Mouse (Mus musculus): Measurements from ENCODE around the gene Adcy5. TPM values are rescaled to one million over a fixed set of nuclear protein-coding genes. Genes with fewer than 3 reads are reported as not detected.

Adcy5 gene
- total and polyA plus RNA-seq, 2 experiments from 2014 or later: 7.0 to 57.8 TPM

DNA sequence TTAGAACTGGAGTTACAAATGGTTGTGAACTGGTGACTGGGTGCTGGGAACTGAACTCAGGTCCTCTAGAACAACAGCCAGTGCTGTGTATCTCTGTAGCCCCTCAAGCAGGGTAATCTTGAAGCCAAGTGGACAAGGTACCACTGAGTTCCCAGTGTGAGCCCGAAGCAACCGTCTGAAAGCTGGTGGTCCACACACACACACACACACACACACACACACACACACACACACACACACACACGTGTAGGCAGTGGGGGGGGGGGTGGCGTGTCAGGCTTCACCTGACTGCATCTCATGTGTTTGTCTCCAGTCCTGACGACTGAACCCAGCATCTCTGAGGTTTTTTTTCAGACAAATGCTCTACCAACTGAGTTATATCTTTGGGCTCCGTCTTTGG is 145.5 kb downstream of the Adcy5 start:
- TF ChIP-seq CTCF (IDR thresholded peaks at IDR 0.05; ENCODE audit: low read depth): no peak
- no peak overlapping the region for H3K4me2 ChIP-seq (ENCODE audit: low read depth)
- no peak for DNase-seq
- no peaks in the 10 kb centered on the region for H3K9me3 ChIP-seq (ENCODE audit: low read length)
- no peak overlapping the region for H3K9ac ChIP-seq
- no peaks in the 10 kb centered on the region for H3K4me1 ChIP-seq (ENCODE audit: insufficient read depth)
- peaks cover 43% of the 10 kb centered on the region for H3K36me3 ChIP-seq (ENCODE audit: insufficient read depth)
- no peak overlapping the region for H3K4me3 ChIP-seq (ENCODE audit: low read depth, low read length)
- no peak overlapping the region for H3K27ac ChIP-seq (ENCODE audit: low read depth, low read length)
- WGBS: 85% methylated on average over 6 of the region's 6 CpGs
- no peaks in the 10 kb centered on the region for H3K27me3 ChIP-seq (ENCODE audit: insufficient read depth, low read length)
- no peak for ATAC-seq

DNA sequence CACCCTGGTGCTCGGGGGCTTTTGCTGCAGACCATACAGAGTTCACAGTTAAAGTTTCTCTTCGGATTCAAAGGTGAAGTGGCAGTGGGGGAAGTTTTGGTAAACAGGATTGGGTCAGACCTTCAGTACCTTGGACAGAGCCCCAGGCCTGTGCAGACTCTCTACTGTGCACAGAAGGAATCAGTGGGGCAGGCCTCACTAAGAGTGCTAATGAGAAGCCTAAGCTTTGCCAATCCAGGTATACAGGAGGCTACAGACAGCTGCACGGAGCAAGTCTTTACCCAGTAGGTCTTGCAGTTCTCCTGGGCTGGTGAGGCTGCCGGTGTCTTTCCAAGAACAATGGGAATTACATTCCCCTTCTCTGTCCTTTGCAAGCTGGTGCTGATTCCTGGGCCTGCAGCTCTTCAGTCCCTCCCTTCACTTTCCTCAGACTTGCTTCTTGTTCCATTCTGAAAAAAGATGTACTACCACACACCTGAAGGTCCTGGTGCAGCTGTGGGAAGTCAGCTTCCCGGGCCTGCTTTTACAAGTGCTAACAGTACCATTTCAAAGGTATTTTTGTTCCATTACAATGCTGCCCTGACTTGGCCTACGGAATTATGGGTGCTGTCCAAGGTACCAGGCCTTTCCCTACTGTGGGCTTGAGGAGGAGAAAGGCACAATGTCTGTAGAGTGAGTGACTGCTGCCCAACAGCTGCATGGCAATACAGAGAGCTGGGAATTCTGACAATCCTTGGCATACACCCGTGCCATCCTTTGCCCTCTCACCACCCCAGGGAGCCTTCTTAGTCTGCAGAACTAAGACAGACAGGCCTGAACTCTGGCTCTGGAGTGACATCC is 148.0 kb downstream of the Adcy5 start:
- H3K9ac ChIP-seq: no peak overlapping the region
- no peak overlapping the region for H3K4me2 ChIP-seq (ENCODE audit: low read depth)
- ATAC-seq (no peak), DNase-seq (no peak)
- no peak overlapping the region for H3K27ac ChIP-seq (ENCODE audit: low read depth, low read length)
- no peaks in the 10 kb centered on the region for H3K9me3 ChIP-seq (ENCODE audit: low read length)
- no peak for TF ChIP-seq CTCF (IDR thresholded peaks at IDR 0.05; ENCODE audit: low read depth)
- H3K4me3 ChIP-seq (ENCODE audit: low read depth, low read length): no peak overlapping the region
- H3K4me1 ChIP-seq (ENCODE audit: insufficient read depth): no peaks in the 10 kb centered on the region
- no peaks in the 10 kb centered on the region for H3K27me3 ChIP-seq (ENCODE audit: insufficient read depth, low read length)
- WGBS: 55% methylated on average over 7 of the region's 7 CpGs
- H3K36me3 ChIP-seq (ENCODE audit: insufficient read depth): peaks cover 45% of the 10 kb centered on the region

DNA sequence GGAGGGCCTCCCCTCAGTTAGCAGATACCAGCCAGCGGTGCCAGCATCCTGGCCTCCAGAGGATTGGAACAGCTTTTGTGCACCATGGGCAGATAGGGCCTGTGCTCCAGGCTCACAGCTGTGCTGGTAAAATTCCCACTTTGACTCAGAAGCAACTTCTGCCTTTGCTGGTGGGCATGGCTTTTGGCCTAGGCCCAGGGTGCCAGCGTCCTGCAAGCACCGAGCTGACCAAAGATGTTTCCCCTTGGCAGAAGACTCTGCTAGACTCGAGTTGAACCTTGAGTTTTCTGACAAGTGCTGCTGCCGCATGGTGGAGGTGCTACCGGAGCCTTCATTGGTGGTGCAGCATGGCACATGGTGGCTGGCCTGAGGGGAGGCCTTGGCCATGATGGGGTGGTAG is 149.0 kb downstream of the Adcy5 start:
- H3K9ac ChIP-seq: no peak overlapping the region
- H3K4me3 ChIP-seq (ENCODE audit: low read depth, low read length): no peak overlapping the region
- DNase-seq (no peak), ATAC-seq (no peak)
- WGBS: 91% methylated on average over 6 of the region's 6 CpGs
- TF ChIP-seq CTCF (IDR thresholded peaks at IDR 0.05; ENCODE audit: low read depth): no peak
- H3K4me2 ChIP-seq (ENCODE audit: low read depth): no peak overlapping the region
- no peak overlapping the region for H3K27ac ChIP-seq (ENCODE audit: low read depth, low read length)
- H3K36me3 ChIP-seq (ENCODE audit: insufficient read depth): peaks cover 36% of the 10 kb centered on the region
- H3K9me3 ChIP-seq (ENCODE audit: low read length): no peaks in the 10 kb centered on the region
- no peaks in the 10 kb centered on the region for H3K27me3 ChIP-seq (ENCODE audit: insufficient read depth, low read length)
- H3K4me1 ChIP-seq (ENCODE audit: insufficient read depth): no peaks in the 10 kb centered on the region

DNA sequence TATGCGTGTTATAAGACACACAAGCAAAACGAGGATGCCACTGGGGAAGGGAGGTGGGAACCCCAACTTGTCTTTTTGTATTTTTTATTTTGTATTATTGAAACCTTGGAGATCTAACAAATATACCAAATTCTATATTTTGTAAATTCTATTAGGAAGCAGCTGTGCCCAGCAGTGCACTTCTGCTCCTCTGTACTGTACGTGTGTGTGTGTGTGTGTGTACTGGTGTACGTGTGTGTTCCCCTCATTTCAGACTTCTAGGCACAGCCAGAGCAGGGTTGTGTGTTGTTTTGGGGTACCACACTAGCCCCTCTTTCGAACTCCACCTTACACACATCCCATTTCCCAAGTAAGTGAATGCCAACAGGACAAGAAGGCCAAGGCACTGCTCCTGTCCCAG is 149.7 kb downstream of the Adcy5 start:
- 93% methylated on average over 5 of the region's 5 CpGs for WGBS
- Histone ChIP-seq H3K9ac (no peak overlapping the region), H3K9me3 (ENCODE audit: low read length) (no peaks in the 10 kb centered on the region), H3K27me3 (ENCODE audit: insufficient read depth, low read length) (no peaks in the 10 kb centered on the region), H3K27ac (ENCODE audit: low read depth, low read length) (no peak overlapping the region), H3K4me1 (ENCODE audit: insufficient read depth) (no peaks in the 10 kb centered on the region), H3K4me2 (ENCODE audit: low read depth) (no peak overlapping the region), H3K4me3 (ENCODE audit: low read depth, low read length) (no peak overlapping the region), H3K36me3 (ENCODE audit: insufficient read depth) (peaks cover 31% of the 10 kb centered on the region)
- TF ChIP-seq CTCF (IDR thresholded peaks at IDR 0.05; ENCODE audit: low read depth): no peak
- no peak for ATAC-seq
- no peak for DNase-seq

DNA sequence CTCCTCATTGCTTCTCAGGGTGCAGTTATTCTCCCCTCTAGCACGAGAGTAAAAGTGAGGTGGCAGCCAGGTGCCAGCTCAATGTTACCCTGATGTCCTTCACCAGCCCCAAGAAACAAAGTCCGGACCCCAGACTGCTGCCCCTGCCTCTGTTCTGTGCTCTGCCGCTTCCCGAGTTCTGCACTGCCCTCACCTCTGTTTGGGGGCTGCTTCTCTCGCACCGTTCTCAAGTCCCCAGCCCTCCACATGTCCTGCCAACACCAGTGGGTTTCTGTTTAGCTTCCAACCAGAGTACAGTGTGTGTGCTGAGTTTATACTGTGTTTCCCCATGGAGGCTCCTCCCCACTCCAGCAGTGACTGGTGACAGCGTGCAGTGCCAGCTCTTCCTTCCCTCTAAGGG is 150.5 kb downstream of the Adcy5 start:
- H3K9ac ChIP-seq: no peak overlapping the region
- WGBS: 85% methylated on average over 7 of the region's 7 CpGs
- no peak for TF ChIP-seq CTCF (IDR thresholded peaks at IDR 0.05; ENCODE audit: low read depth)

DNA sequence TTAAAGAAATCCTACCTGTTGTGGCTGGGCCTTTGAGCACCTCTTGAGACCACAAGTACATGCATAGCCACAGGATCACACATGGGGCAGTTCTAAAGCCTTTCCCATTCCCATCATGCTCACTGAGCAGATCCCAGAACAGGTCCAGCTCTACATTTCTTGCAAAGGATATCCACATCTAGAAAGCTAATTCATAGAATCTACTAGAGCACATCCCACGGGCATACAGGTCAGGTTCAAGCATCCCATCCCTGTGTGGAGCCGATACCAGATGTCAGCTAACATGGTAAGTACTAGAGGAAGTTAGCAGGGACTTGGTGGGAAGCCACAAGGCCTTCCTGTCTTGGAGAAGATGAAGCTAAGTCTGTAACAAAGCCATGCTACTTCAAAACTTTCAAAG is 152.0 kb downstream of the Adcy5 start:
- no peaks in the 10 kb centered on the region for H3K4me1 ChIP-seq (ENCODE audit: insufficient read depth)
- 94% methylated on average over 2 of the region's 2 CpGs for WGBS
- no peak overlapping the region for H3K4me2 ChIP-seq (ENCODE audit: low read depth)
- TF ChIP-seq CTCF (IDR thresholded peaks at IDR 0.05; ENCODE audit: low read depth): no peak
- DNase-seq (no peak), ATAC-seq (no peak)
- H3K9ac ChIP-seq: no peak overlapping the region
- H3K27me3 ChIP-seq (ENCODE audit: insufficient read depth, low read length): no peaks in the 10 kb centered on the region
- no peak overlapping the region for H3K4me3 ChIP-seq (ENCODE audit: low read depth, low read length)
- H3K9me3 ChIP-seq (ENCODE audit: low read length): no peaks in the 10 kb centered on the region
- H3K36me3 ChIP-seq (ENCODE audit: insufficient read depth): peaks cover 27% of the 10 kb centered on the region
- H3K27ac ChIP-seq (ENCODE audit: low read depth, low read length): no peak overlapping the region

More for the DNA sequence above, 150.5 kb downstream of the Adcy5 start:
- Histone ChIP-seq H3K9me3 (ENCODE audit: low read length) (no peaks in the 10 kb centered on the region), H3K27ac (ENCODE audit: low read depth, low read length) (no peak overlapping the region), H3K4me1 (ENCODE audit: insufficient read depth) (no peaks in the 10 kb centered on the region), H3K4me2 (ENCODE audit: low read depth) (no peak overlapping the region), H3K36me3 (ENCODE audit: insufficient read depth) (peaks cover 27% of the 10 kb centered on the region), H3K27me3 (ENCODE audit: insufficient read depth, low read length) (no peaks in the 10 kb centered on the region), H3K4me3 (ENCODE audit: low read depth, low read length) (no peak overlapping the region)
- DNase-seq: no peak
- 0 out of 2 replicates have a peak, but pooled peaks have one; percentile 30 for ATAC-seq

DNA sequence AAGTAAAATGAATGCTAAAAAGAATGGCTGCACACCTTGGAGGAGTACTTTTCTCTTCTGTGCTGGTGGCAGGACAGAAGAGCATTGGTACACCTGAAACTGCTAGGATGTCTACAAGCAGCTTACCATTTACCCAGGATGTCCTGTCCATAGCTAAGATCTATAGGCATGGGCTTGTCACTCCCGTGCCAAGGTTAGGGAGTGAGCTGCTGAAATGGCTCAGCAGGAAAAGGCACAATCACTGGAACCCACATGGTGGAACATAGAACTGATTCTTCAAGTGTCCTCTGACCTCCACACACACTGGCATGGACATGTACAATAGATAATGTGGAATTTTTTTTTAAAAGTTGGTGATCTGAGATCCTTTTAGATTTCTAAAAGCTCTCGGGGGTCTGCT is 152.7 kb downstream of the Adcy5 start:
- DNase-seq (no peak), ATAC-seq (no peak)
- H3K4me2 ChIP-seq (ENCODE audit: low read depth): no peak overlapping the region
- no peak overlapping the region for H3K4me3 ChIP-seq (ENCODE audit: low read depth, low read length)
- H3K9ac ChIP-seq: no peak overlapping the region
- H3K27me3 ChIP-seq (ENCODE audit: insufficient read depth, low read length): no peaks in the 10 kb centered on the region
- WGBS: 81% methylated on average over 2 of the region's 2 CpGs
- no peaks in the 10 kb centered on the region for H3K4me1 ChIP-seq (ENCODE audit: insufficient read depth)
- no peak overlapping the region for H3K27ac ChIP-seq (ENCODE audit: low read depth, low read length)
- no peak for TF ChIP-seq CTCF (IDR thresholded peaks at IDR 0.05; ENCODE audit: low read depth)
- H3K36me3 ChIP-seq (ENCODE audit: insufficient read depth): peaks cover 21% of the 10 kb centered on the region
- H3K9me3 ChIP-seq (ENCODE audit: low read length): no peaks in the 10 kb centered on the region
